Mouse (Mus musculus): ENCODE measurements around the gene Tnni3k. TPM values are rescaled to one million over a fixed set of nuclear protein-coding genes. Genes with fewer than 3 reads are reported as not detected.

Gene Tnni3k
- total RNA-seq, 2 experiments from 2014 or later: not detected

GRCm38 (mm10) chr3:154953088-154953487 lies 102.1 kb downstream of the Tnni3k start:
- no peak for ATAC-seq (ENCODE audit: poor library complexity, severe bottlenecking)

- no peak for ATAC-seq (ENCODE audit: poor library complexity, severe bottlenecking)
Measured at GRCm38 (mm10) chr3:154949551-154949950, 105.7 kb downstream of the Tnni3k start.

GRCm38 (mm10) chr3:154945688-154946161 lies 109.5 kb downstream of the Tnni3k start:
- no peak for ATAC-seq (ENCODE audit: poor library complexity, severe bottlenecking)

GRCm38 (mm10) chr3:154927757-154928156 lies 127.5 kb downstream of the Tnni3k start:
- ATAC-seq (ENCODE audit: poor library complexity, severe bottlenecking): no peak

GRCm38 (mm10) chr3:154924936-154925335 lies 130.3 kb downstream of the Tnni3k start:
- ATAC-seq (ENCODE audit: poor library complexity, severe bottlenecking): no peak

- no peak for ATAC-seq (ENCODE audit: poor library complexity, severe bottlenecking)
Measured at GRCm38 (mm10) chr3:154915566-154915965, 139.6 kb downstream of the Tnni3k start.

GRCm38 (mm10) chr3:154913641-154914040 lies 141.6 kb downstream of the Tnni3k start:
- no peak for ATAC-seq (ENCODE audit: poor library complexity, severe bottlenecking)

- ATAC-seq (ENCODE audit: poor library complexity, severe bottlenecking): no peak
Measured at GRCm38 (mm10) chr3:154896737-154897136, 158.5 kb downstream of the Tnni3k start.

- ATAC-seq (ENCODE audit: poor library complexity, severe bottlenecking): no peak
Measured at GRCm38 (mm10) chr3:154893225-154893624, 162.0 kb downstream of the Tnni3k start.

GRCm38 (mm10) chr3:154885452-154885851 lies 169.8 kb downstream of the Tnni3k start:
- no peak for ATAC-seq (ENCODE audit: poor library complexity, severe bottlenecking)

GRCm38 (mm10) chr3:154885048-154885447 lies 170.2 kb downstream of the Tnni3k start:
- ATAC-seq (ENCODE audit: poor library complexity, severe bottlenecking): 0 out of 2 replicates have a peak, but pooled peaks have one; percentile 14

- ATAC-seq (ENCODE audit: poor library complexity, severe bottlenecking): no peak
Measured at GRCm38 (mm10) chr3:154881428-154881986, 173.7 kb downstream of the Tnni3k start.

- no peak for ATAC-seq (ENCODE audit: poor library complexity, severe bottlenecking)
Measured at GRCm38 (mm10) chr3:154880536-154880939, 174.7 kb downstream of the Tnni3k start.

- no peak for ATAC-seq (ENCODE audit: poor library complexity, severe bottlenecking)
Measured at GRCm38 (mm10) chr3:154880108-154880507, 175.1 kb downstream of the Tnni3k start.

- no peak for ATAC-seq (ENCODE audit: poor library complexity, severe bottlenecking)
Measured at GRCm38 (mm10) chr3:154879515-154879914, 175.7 kb downstream of the Tnni3k start.

GRCm38 (mm10) chr3:154879080-154879479 lies 176.1 kb downstream of the Tnni3k start:
- no peak for ATAC-seq (ENCODE audit: poor library complexity, severe bottlenecking)

- ATAC-seq (ENCODE audit: poor library complexity, severe bottlenecking): no peak
Measured at GRCm38 (mm10) chr3:154868807-154869206, 186.4 kb downstream of the Tnni3k start.

- no peak for ATAC-seq (ENCODE audit: poor library complexity, severe bottlenecking)
Measured at GRCm38 (mm10) chr3:154861921-154862320, 193.3 kb downstream of the Tnni3k start.

GRCm38 (mm10) chr3:154859721-154860120 lies 195.5 kb downstream of the Tnni3k start:
- no peak for ATAC-seq (ENCODE audit: poor library complexity, severe bottlenecking)

- ATAC-seq (ENCODE audit: poor library complexity, severe bottlenecking): no peak
Measured at GRCm38 (mm10) chr3:154853257-154853656, 201.9 kb downstream of the Tnni3k start.

- ATAC-seq (ENCODE audit: poor library complexity, severe bottlenecking): no peak
Measured at GRCm38 (mm10) chr3:154852281-154852680, 202.9 kb downstream of the Tnni3k start.

- peak; percentile 59 for ATAC-seq (ENCODE audit: poor library complexity, severe bottlenecking)
Measured at GRCm38 (mm10) chr3:154842247-154842646, 213.0 kb downstream of the Tnni3k start.

GRCm38 (mm10) chr3:154841076-154841475 lies 214.1 kb downstream of the Tnni3k start:
- ATAC-seq (ENCODE audit: poor library complexity, severe bottlenecking): no peak

Measured in megakaryocyte, adult 5-6 weeks (primary cell).